ENCODE assay signal across 9 mouse cellular contexts in the genomic region with DNA sequence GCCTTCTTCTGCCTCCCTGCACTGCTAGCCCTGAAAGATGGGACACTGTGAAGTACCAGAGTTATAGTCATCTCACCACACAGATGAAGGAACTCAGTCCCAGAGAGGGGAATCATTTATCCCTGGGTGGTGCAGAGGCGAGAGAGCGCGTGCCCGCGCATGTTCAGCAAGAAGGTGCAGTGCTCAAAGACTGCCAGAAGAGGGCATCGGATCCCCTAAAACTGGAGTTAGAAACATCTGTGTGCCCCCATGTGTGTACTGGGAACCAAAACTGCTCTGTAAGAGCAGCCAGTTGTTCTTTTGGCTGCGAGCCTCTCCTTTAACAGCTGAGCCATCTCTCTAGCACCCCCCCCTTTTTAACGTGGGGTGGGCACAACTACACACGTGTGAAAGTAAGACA. TPM values are rescaled to one million over a fixed set of nuclear protein-coding genes. Genes with fewer than 3 reads are reported as not detected.
DNase-seq lines count a peak whose midpoint lies in the region; TF ChIP-seq lines count a peak whose summit lies in the region.
"Had no signal": no experiment of that assay in that cellular context is flagged by ENCODE, and none has a peak within 500 bp of the region (broad histone marks: within the 10 kb centered on the region; RNA-seq: fewer than 3 reads in every experiment).

No protein-coding gene starts in this region.

- no peaks in the 10 kb centered on the region for H3K9me3 ChIP-seq in ES-E14 (ENCODE audit: control insufficient read depth, insufficient read depth, low read depth, low read length)
- H3K9me3 ChIP-seq: limb, embryonic 15.5 days had no signal

- H3K4me3 ChIP-seq in ES-E14 (ENCODE audit: insufficient read depth in 1 of 2, low read depth in 1 of 2, low read length in 2 of 2, poor library complexity in 1 of 2, severe bottlenecking in 1 of 2), result no peak overlapping the region
- H3K4me3 ChIP-seq: limb, embryonic 15.5 days had no signal

- H3K4me1 ChIP-seq in ES-E14 (ENCODE audit: control insufficient read depth in 2 of 2, insufficient read depth in 2 of 2, low read length in 2 of 2, poor library complexity in 1 of 2), result peaks cover 4 to 34% of the 10 kb centered on the region in 2 experiments

- peaks cover 5% of the 10 kb centered on the region; the same call in 1 of the 2 replicates for H3K36me3 ChIP-seq in ES-E14 (ENCODE audit: control insufficient read depth, insufficient read depth, low read length, poor library complexity, severe bottlenecking)
- H3K36me3 ChIP-seq: limb, embryonic 15.5 days had no signal

- peak overlapping the region; percentile 3; the same call in 1 of the 2 replicates for H3K9ac ChIP-seq in ES-E14 (ENCODE audit: insufficient read depth, low read depth, low read length, poor library complexity, severe bottlenecking)
- H3K9ac ChIP-seq: limb, embryonic 15.5 days had no signal

- peak overlapping the region; percentile 45; the same call in 1 of the 2 replicates for H3K27ac ChIP-seq in ES-E14 (ENCODE audit: insufficient read depth, low read depth, low read length, poor library complexity, severe bottlenecking)
- H3K27ac ChIP-seq: limb, embryonic 15.5 days had no signal

- in situ Hi-C loops in ES-E14 (cut with MboI; ENCODE audit: low sequenced_read_pairs in 2 of 2, unreplicated experiment in 2 of 2), result loop anchor here in 1 of 2 experiments (10.0 kb wide), 1 partner anchor 118 kb away; no protein-coding TSS in a partner anchor

- DNase-seq in adrenal gland, postnatal 14 days, result peak; percentile 62
- DNase-seq in adrenal gland, postnatal 4 days (ENCODE audit: low spot score in 2 of 2), result no peak
- peak; percentile 49 to 52 for DNase-seq in layer of hippocampus, postnatal 10 days (ENCODE audit: low spot score in 2 of 2)
- no peak for DNase-seq in layer of hippocampus, adult 9-10 months (ENCODE audit: low spot score)
- DNase-seq in ES-E14 (ENCODE audit: low read depth, low spot score), result no peak
- DNase-seq in lung, postnatal 36 days, result peak; percentile 59
- no peak for DNase-seq in urinary bladder, postnatal 25 days (ENCODE audit: low spot score)
- DNase-seq in frontal cortex, postnatal 14 days (ENCODE audit: low spot score in 2 of 2), result no peak

TF ChIP-seq in ES-E14, 5 proteins besides CTCF, POLR2A, EP300 and RAD21:
- no peak for TF ChIP-seq ZC3H11A (IDR thresholded peaks at IDR 0.05; ENCODE audit: borderline replicate concordance, low read depth, low read length)
- TF ChIP-seq ZNF384 (IDR thresholded peaks at IDR 0.05; ENCODE audit: low read depth, low read length), result no peak
- TF ChIP-seq MAFK (IDR thresholded peaks at IDR 0.05; ENCODE audit: insufficient read depth, low read depth, low read length), result no peak
- no peak for TF ChIP-seq CHD2 (IDR thresholded peaks at IDR 0.05; ENCODE audit: low read depth, low read length)
- TF ChIP-seq HCFC1 (IDR thresholded peaks at IDR 0.05; ENCODE audit: borderline replicate concordance, insufficient read depth, low read length), result no peak

RNA-seq across cellular contexts. Expression of a gene that starts 24.1 kb away (rescaled TPM):
- total RNA-seq in adrenal gland, postnatal 14 days (2021), result 7.2 and 12.8 TPM in 2 replicates
- 10 to 100 TPM; 15.4 to 18.4 TPM for total RNA-seq in adrenal gland, postnatal 4 days (2021)
- 1 to 10 TPM; 7.9 to 9.6 TPM for total RNA-seq in layer of hippocampus, postnatal 10 days (2021)
- total RNA-seq in ES-E14 (2012; rRNA removed), result 171 and 233 TPM in 2 replicates

RNA-seq across cellular contexts. Expression of a gene that starts 55.3 kb away (rescaled TPM):
- total RNA-seq in adrenal gland, postnatal 14 days (2021), result 19.8 and 38.2 TPM in 2 replicates
- total RNA-seq in adrenal gland, postnatal 4 days (2021), result 10 to 100 TPM; 28.4 to 33.4 TPM
- total RNA-seq in layer of hippocampus, postnatal 10 days (2021), result 1 to 10 TPM; 6.9 to 7.0 TPM
- 39.9 and 42.4 TPM in 2 replicates for total RNA-seq in ES-E14 (2012; rRNA removed)

Comparison
In these comparisons a context has a peak if more than half of its experiments do, and no peak if none do; other contexts are left out.
1. DNase-seq: peak in adrenal gland, postnatal 14 days (single experiment), layer of hippocampus, postnatal 10 days (2 of 2) and lung, postnatal 36 days (single experiment); none in adrenal gland, postnatal 4 days (0 of 2), layer of hippocampus, adult 9-10 months (single experiment), ES-E14 (single experiment), urinary bladder, postnatal 25 days (single experiment) and frontal cortex, postnatal 14 days (0 of 2).